Mouse (Mus musculus) forebrain, embryonic 14.5 days (tissue): Measurements from ENCODE around the gene Gm6657. TPM values are rescaled to one million over a fixed set of nuclear protein-coding genes. Genes with fewer than 3 reads are reported as not detected.

ENCODE experiments used
- ATAC-seq: fragments of 200-750 bp; cut with Nextera tagmentation; 2 replicates; pipeline ENCODE4 v1.8.0; 2017; ENCODE audit warnings: mild to moderate bottlenecking, moderate library complexity
- DNase-seq: peaks from one replicate; pipeline ENCODE4 v3.0.0-alpha.2; 2015; ENCODE audit warnings: low spot score
- H3K27ac ChIP-seq: fragments of 300-500 bp; sonication (generic); 2 replicates; pipeline ENCODE4 v1.5.1; 2014; ENCODE audit warnings: low read depth, mild to moderate bottlenecking, control low read depth, low read length, moderate library complexity
- H3K27me3 ChIP-seq: fragments of 300-500 bp; sonication (generic); replicated peaks from 2 replicates; pipeline ENCODE4 v1.6.1; 2014; ENCODE audit warnings: low read length, control low read depth, mixed read lengths; ENCODE audit not compliant: control insufficient read depth, insufficient read depth
- H3K36me3 ChIP-seq: fragments of 300-500 bp; sonication (generic); 2 replicates; pipeline ENCODE4 v1.6.1; 2014; ENCODE audit warnings: low read length, control low read depth; ENCODE audit not compliant: control insufficient read depth, insufficient read depth
- H3K4me1 ChIP-seq: fragments of 300-500 bp; sonication (generic); 2 replicates; pipeline ENCODE4 v1.6.1; 2014; ENCODE audit warnings: antibody characterized with exemption, low read length, control low read depth; ENCODE audit not compliant: control insufficient read depth, insufficient read depth
- H3K4me2 ChIP-seq: fragments of 300-500 bp; sonication (generic); 2 replicates; pipeline ENCODE4 v1.6.1; 2014; ENCODE audit warnings: mild to moderate bottlenecking, control low read depth, low read length
- H3K4me3 ChIP-seq: fragments of 300-500 bp; sonication (generic); 2 replicates; pipeline ENCODE4 v1.5.1; 2014; ENCODE audit warnings: low read depth, low read length, control low read depth
- H3K9ac ChIP-seq: fragments of 300-500 bp; sonication (generic); 2 replicates; pipeline ENCODE4 v1.6.1; 2014; ENCODE audit warnings: mild to moderate bottlenecking, low read length, control low read depth, moderate library complexity
- H3K9me3 ChIP-seq: fragments of 300-500 bp; sonication (generic); replicated peaks from 2 replicates; pipeline ENCODE4 v1.6.1; 2016; ENCODE audit warnings: low read length, control low read depth, mixed read lengths; ENCODE audit not compliant: control insufficient read depth
- WGBS: fragments of 180-500 bp; shearing (Covaris S2); extraction: QIAGEN DNeasy Blood & Tissue Kit; methylation state at CpG from one replicate; pipeline ENCODE4 v1.1.7; 2014; 5-methylcytosine and 5-hydroxymethylcytosine counted together
- polyA plus RNA-seq: library from polyadenylated mRNA; unstranded; fragments of >200 nt; fragmentation: Nextera tagmentation; extraction: Ambion mirVana; gene quantifications from 2 replicates; pipeline ENCODE4 v1.2.1, GENCODE M21; 2014

Gene Gm6657
- polyA plus RNA-seq, 1 experiment from 2014 or later, result not detected

GRCm38 (mm10) chr12:78206571-78206960, 12.5 kb downstream of the Gm6657 start:
- Histone ChIP-seq H3K4me1 (no peaks in the 10 kb centered on the region), H3K4me2 (no peak overlapping the region), H3K9me3 (no peaks in the 10 kb centered on the region), H3K36me3 (no peaks in the 10 kb centered on the region), H3K27ac (no peak overlapping the region), H3K27me3 (no peaks in the 10 kb centered on the region), H3K9ac (no peak overlapping the region), H3K4me3 (no peak overlapping the region)
- DNase-seq, result no peak
- 85% methylated on average over 4 of the region's 4 CpGs for WGBS
- ATAC-seq, result no peak

GRCm38 (mm10) chr12:78209856-78210255, 15.8 kb downstream of the Gm6657 start:
- Histone ChIP-seq H3K36me3 (no peaks in the 10 kb centered on the region), H3K27me3 (no peaks in the 10 kb centered on the region), H3K4me3 (no peak overlapping the region), H3K4me2 (no peak overlapping the region), H3K27ac (no peak overlapping the region), H3K9ac (no peak overlapping the region), H3K4me1 (no peaks in the 10 kb centered on the region), H3K9me3 (no peaks in the 10 kb centered on the region)
- ATAC-seq (no peak), DNase-seq (no peak)
- WGBS, result 93% methylated on average over 2 of the region's 2 CpGs

GRCm38 (mm10) chr12:78215490-78215889, 21.4 kb downstream of the Gm6657 start:
- no peaks in the 10 kb centered on the region for H3K4me1 ChIP-seq
- 78% methylated on average over 6 of the region's 6 CpGs for WGBS
- H3K9ac ChIP-seq, result no peak overlapping the region
- no peak overlapping the region for H3K27ac ChIP-seq
- ATAC-seq (no peak), DNase-seq (no peak)
- no peaks in the 10 kb centered on the region for H3K27me3 ChIP-seq
- H3K4me2 ChIP-seq, result no peak overlapping the region
- H3K4me3 ChIP-seq, result no peak overlapping the region
- no peaks in the 10 kb centered on the region for H3K9me3 ChIP-seq
- no peaks in the 10 kb centered on the region for H3K36me3 ChIP-seq

DNA sequence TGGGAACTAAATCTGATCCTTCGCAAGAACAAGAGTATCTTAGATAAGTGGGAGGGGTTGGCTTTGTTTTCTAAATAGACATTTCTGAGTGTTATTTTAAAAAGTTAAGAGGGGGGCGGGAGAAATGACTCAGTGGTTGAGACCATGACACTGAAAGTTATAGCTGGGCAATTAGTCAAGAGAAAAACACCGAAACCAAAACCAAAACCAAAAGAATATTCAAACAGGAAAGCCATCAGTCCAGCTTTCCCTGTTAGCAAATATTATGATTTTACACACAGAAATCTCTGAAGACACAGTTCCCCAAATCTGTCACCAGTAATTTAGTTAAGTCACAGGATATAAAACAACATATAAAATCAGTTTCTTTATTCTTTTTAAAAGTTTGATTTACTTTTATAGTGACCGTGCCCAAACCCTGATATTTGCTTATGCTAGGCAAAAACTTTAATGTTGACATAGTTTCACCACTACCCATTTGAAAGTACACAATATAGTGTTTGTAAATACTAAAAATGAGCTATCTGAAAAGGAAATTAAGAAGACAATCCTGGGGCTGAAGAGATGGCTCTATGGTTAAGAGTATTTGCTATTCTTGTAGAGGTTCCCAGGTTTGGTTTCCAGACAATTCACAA, 25.3 kb downstream of the Gm6657 start:
- H3K4me3 ChIP-seq, result no peak overlapping the region
- no peak overlapping the region for H3K4me2 ChIP-seq
- no peaks in the 10 kb centered on the region for H3K27me3 ChIP-seq
- no peak for ATAC-seq
- no peaks in the 10 kb centered on the region for H3K9me3 ChIP-seq
- H3K4me1 ChIP-seq, result no peaks in the 10 kb centered on the region
- H3K36me3 ChIP-seq, result no peaks in the 10 kb centered on the region
- H3K9ac ChIP-seq, result no peak overlapping the region
- DNase-seq, result no peak
- WGBS, result 86% methylated on average over 4 of the region's 4 CpGs
- no peak overlapping the region for H3K27ac ChIP-seq

- WGBS, result under 1% methylated on average over 60 of the region's 70 CpGs
- H3K27ac ChIP-seq, result peak within 1 kb of the TSS; percentile 97
- no peaks in the 10 kb centered on the region for H3K36me3 ChIP-seq
- peaks cover 7% of the 10 kb centered on the region for H3K4me1 ChIP-seq
- peak within 1 kb of the TSS; percentile 89 for H3K9ac ChIP-seq
- H3K9me3 ChIP-seq, result no peaks in the 10 kb centered on the region
- ATAC-seq, result peak; percentile 97
- peak; percentile 97 for DNase-seq
- no peaks in the 10 kb centered on the region for H3K27me3 ChIP-seq
- H3K4me2 ChIP-seq, result peak within 1 kb of the TSS; percentile 73
- peak within 1 kb of the TSS; percentile 74 for H3K4me3 ChIP-seq
Measured at GRCm38 (mm10) chr12:78225707-78226518, 31.9 kb downstream of the Gm6657 start, which contains the start of gene Gphn. Gene Gphn, plus strand, starts transcription at chr12:78226379.

DNA sequence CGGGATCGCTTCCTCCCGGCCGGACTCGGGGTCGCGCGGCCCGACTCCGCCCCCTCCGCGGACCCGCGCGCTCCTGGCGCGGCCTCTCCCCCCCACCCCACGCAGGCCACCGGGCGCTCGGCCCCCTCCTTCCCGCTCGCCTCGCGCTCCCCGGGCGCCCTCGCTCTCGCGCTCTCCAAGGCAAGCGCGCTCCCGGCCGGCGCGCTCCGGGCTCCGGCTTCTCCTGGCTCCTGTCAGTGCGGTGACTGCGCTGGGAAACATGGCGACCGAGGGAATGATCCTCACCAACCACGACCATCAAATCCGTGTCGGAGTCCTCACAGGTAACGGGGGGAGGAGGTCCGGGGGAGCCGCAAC, 32.5 kb downstream of the Gm6657 start:
- no peaks in the 10 kb centered on the region for H3K9me3 ChIP-seq

DNA sequence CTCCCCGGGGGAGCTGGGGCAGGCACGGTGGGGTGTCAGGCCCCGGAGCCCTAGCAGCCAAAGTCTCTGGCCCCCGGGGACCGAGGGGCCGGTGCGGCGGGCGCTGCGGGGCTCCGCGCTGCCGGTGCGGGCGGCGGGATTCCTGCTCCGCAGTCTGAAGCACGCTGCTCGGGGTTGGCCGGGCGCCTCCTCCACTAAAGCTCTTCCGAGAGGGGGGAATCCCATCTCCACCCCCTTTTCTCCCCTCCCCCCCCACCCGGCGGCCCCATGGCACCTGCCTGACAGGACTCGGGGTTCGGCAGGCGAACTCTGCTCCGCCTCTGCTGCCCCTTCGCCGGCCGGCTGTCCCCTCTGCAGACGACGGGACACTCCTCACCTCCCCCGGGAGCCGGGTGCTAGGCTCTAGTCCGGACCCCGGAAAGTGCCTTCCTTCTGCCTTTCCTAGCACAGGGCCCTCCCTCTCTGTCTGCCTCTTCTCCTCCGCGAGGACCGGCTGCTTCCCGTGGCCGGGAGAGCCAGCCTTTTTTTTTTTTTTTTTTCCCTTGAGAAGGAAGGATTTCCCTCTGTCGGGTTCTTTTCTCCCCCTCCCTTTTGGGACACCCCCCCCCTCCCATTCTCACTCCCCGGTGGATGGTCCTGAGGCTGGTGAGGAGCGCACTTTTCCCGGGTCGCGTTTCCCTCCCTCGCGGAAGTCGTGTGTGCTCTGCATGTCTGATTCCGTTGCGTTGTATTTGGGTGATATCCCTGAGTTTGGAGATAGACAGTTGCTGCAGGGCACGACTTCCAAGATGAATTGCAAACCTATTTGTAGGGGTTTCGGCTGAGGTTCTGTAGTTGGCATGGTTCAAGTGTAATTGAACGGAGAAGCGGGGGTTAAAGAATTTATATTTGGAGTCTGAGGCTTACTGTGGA, 33.2 kb downstream of the Gm6657 start:
- Histone ChIP-seq H3K4me2 (peak overlapping the region; percentile 73), H3K27me3 (no peaks in the 10 kb centered on the region), H3K27ac (peak overlapping the region; percentile 97), H3K4me3 (peak overlapping the region; percentile 74), H3K9me3 (no peaks in the 10 kb centered on the region), H3K4me1 (peaks cover 7% of the 10 kb centered on the region), H3K36me3 (no peaks in the 10 kb centered on the region), H3K9ac (peak overlapping the region; percentile 89)
- under 1% methylated on average over 39 of the region's 57 CpGs for WGBS
- ATAC-seq (peak; percentile 46), DNase-seq (peak; percentile 66)

More for the DNA sequence above, 32.5 kb downstream of the Gm6657 start:
- H3K4me3 ChIP-seq, result peak overlapping the region; percentile 74
- H3K4me2 ChIP-seq, result peak overlapping the region; percentile 73
- peak overlapping the region; percentile 89 for H3K9ac ChIP-seq
- ATAC-seq, result peak; percentile 89
- WGBS, result under 1% methylated on average over 36 of the region's 48 CpGs
- peak; percentile 94 for DNase-seq
- no peaks in the 10 kb centered on the region for H3K27me3 ChIP-seq
- no peaks in the 10 kb centered on the region for H3K36me3 ChIP-seq
- peaks cover 7% of the 10 kb centered on the region for H3K4me1 ChIP-seq
- H3K27ac ChIP-seq, result peak overlapping the region; percentile 97

- peaks cover 7% of the 10 kb centered on the region for H3K4me1 ChIP-seq
- no peaks in the 10 kb centered on the region for H3K27me3 ChIP-seq
- WGBS, result 44% methylated on average over 4 of the region's 4 CpGs
- DNase-seq (no peak), ATAC-seq (no peak)
- H3K4me2 ChIP-seq, result peak overlapping the region; percentile 73
- no peaks in the 10 kb centered on the region for H3K9me3 ChIP-seq
- H3K27ac ChIP-seq, result no peak overlapping the region
- peak overlapping the region; percentile 74 for H3K4me3 ChIP-seq
- H3K9ac ChIP-seq, result peak overlapping the region; percentile 89; the same call in 1 of the 2 replicates
- no peaks in the 10 kb centered on the region for H3K36me3 ChIP-seq
Measured at GRCm38 (mm10) chr12:78228139-78228538, 34.1 kb downstream of the Gm6657 start.
